Mouse (Mus musculus): ENCODE results near the gene Cdk14. TPM values are rescaled to one million over a fixed set of nuclear protein-coding genes. Genes with fewer than 3 reads are reported as not detected.
A peak's percentile ranks its signal among the peaks of the same experiment; 100 is the strongest.
"Not testable (repeated sequence)": the region's sequence is repeated elsewhere in the genome, so short reads cannot be mapped to it uniquely, and the experiment has no call there.

Gene Cdk14
- polyA plus RNA-seq, 1 experiment: 8.9 TPM

DNA sequence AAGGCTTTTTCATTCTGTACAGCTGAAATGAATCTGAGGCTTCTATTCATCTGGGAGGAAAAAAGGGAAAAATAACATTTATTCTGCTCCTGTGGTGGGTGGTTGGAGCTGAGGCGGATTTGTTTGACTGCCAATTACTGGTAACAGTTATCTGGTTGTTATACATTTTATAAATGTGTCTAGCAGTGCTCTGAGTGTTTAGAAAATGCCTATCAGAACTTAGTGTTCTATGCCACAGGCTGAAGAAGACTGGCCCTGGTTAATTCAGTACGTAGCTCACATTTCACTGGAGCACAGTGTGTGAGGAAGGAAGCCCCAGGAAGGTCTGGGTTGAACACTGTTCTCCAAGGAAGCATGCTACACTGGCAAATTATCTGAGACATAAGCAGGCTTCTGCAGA lies 429.1 kb downstream of the Cdk14 start:
- DNase-seq (ENCODE audit: low read depth): no peak

DNA sequence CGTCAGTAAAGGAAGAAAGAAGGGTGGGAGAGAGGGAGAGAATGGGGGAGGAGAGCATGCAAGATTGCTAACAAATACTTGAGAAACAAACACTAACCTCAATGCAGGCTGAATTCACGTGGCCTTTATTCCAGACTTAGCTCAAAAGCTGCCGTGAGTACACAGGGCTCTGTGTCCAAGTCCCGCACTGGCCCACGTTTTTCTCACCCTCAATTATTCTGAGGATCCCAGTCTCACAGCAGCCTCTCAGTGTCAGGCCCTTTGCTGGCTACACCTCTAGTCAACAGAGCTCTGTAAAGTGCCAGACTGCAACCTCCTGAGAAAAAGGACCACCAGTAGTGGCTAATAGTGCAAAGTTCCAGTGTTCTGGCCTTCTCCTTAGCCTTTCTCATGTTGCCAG lies 429.9 kb downstream of the Cdk14 start:
- no peak for DNase-seq (ENCODE audit: low read depth)

DNA sequence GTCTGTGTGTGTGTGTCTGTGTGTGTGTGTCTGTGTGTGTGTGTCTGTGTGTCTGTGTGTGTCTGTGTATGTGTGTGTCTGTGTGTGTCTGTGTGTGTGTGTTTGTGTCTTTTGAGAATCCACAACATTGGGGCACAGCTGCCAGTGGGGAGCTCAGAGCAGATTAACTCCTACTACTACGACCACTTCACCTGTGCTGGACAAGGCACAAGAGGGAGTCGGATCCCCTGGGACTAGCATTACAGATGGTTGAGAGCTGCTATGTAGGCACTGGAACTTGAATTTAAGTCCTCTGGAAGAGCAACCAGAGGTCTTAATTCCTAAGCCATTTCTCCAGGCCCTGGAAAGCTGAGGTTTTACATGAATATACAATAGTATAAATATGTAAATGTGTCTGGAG lies 433.9 kb downstream of the Cdk14 start:
- DNase-seq (ENCODE audit: low read depth): no peak

DNA sequence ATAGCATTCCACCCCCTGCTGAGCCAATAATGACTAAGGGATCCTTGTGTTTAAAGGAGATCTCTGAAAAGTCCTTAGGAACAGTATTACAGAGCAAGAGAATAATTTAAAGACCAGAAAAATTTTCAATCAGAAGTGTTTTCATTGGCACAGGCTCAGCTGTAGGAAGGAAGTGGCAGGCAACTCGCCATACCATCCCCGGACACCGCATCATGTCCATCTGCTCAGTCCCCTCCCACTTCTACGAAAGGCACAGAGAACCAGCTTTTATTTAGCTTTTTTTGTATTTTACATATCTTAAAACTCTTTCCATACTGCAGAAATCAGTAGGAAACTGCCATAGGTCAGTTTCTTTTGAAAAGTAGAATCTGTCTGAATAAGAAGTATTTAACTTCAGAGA lies 440.6 kb downstream of the Cdk14 start:
- no peak for DNase-seq (ENCODE audit: low read depth)

DNA sequence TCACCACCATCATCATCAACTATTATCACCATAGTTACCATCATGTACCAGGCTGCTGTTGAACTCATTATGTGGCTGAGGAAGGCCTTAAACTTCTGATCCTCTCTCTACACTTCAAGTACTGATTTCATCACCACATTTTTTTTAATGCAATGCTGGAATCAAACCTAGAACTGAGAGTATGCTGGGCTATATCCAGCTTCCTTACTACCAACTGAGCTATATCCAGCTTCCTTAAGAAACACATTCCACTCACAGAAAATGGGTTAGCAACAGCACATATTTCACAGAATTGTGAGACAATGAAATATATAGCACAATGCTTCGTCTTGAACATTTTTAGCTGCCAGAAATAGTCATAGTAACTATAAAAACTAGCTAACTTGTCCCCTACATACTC lies 446.7 kb downstream of the Cdk14 start:
- DNase-seq (ENCODE audit: low read depth): no peak

DNA sequence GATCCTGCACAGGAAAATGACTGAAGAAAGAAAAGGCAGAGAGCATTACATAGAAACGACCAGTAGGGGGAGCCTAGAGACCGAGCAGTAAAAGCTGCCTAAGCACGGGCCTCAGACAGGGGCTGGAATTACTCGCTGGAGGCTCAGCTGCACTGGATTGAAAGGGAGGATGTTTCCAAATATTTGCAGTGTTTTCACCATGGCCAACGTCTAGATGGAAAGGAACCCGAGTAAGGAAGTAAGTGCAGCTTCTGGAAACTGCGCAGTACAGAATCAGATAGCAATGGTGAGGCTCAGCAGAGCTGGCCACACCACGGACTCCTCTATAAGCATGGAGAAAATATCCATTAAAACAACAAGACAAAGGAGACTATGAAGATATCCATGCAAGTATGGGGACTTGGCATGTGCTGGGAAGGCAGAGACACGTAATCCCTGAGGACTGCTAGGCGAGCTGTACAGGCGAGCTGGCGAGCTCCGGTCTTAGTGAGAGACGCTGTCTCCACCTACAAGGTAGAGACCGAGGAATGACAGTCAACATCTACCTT lies 458.0 kb downstream of the Cdk14 start:
- DNase-seq (ENCODE audit: low read depth): no peak

DNA sequence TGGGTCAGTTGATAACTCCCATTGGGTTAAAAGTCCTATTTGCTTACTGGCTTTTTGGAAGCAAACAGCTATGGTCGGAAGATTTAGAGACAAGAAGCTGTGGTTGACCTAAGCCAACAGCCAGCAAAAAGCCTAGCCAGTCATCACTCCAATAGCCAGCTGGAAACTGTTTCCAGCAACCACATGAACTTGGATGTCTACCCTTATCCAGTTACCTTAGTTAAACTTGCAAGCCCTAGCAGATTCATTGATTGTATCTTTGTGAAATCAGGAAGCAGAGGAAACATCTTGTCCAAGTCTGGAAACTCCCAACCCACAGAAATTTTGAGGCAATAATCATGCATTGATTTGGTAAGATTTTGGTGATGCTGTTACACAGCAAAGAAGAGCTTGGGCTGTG lies 458.5 kb downstream of the Cdk14 start:
- no peak for DNase-seq (ENCODE audit: low read depth)

DNA sequence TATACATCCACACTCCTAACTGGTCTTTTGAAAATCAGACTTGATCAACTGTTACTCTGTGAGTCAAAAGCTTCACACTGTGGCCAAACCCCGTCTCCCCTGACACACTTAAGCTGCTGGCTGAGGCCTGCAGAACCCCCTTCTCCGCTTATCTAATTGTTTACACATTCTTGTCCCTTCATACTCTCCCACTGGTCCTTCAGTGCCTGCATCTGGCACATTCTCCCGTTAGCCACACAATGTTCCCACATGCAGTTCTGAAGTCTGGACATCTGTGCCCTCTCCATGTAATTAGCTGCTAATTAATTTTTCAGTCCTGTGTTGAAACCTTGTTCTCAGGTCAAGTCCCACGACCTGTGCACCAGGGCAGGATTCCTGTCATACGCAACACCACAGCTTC lies 460.7 kb downstream of the Cdk14 start:
- no peak for DNase-seq (ENCODE audit: low read depth)

DNA sequence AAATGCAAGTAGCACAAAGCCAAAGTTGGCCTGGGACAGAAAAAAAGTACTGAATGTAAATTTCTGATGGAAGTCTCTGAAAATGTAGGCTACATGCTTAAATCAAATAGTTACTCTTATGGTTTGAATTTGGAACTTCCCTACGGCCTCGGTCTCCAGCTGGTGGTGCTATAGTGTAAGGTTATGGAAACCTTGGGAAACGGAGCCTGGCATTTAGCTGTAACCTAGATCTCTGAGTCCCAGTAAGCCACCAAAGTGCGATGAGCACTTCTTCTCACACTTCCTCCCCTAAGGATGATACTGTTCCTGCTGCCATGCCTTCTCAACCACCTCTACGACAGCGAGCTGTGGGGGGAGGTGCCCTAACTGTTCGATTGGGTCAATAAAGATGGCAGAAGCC lies 464.1 kb downstream of the Cdk14 start:
- no peak for DNase-seq (ENCODE audit: low read depth)

DNA sequence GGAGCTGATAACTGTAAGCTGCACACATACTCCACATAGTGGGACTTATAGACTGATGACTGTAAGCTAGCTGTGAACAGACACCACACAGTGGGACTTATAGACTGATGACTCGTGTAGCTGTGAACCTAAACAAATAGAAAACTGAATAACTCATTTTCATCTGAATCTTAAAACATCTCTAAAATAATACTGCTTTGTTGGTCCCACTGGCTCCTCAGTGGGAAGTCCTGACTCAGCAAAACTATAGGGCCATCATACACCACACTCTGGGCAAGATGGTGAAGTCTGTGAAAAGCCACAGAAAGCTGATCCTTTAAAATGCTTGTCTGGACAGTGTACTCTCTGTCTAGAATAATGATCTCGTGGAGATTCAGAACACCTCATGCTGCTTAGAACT lies 464.7 kb downstream of the Cdk14 start:
- DNase-seq (ENCODE audit: low read depth): no peak

DNA sequence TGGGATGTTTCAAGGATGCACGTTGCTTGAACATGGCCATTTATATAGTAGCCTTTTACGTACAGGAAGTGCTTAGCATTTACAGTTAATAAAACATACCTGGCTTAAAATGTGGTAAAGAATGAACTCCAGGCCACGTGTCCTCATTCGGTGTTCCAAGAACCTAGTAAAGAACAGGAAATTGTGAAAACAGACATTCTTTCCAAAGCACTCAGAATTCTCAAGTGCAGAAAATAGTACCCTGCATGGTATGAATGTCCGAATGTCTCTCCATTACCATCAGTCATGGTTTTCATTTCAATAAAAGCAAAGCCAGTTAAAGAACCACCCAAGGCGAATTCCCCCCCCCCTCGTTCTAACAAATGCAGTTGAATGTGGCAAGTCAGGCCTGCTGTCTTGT lies 470.7 kb downstream of the Cdk14 start:
- no peak for DNase-seq (ENCODE audit: low read depth)

DNA sequence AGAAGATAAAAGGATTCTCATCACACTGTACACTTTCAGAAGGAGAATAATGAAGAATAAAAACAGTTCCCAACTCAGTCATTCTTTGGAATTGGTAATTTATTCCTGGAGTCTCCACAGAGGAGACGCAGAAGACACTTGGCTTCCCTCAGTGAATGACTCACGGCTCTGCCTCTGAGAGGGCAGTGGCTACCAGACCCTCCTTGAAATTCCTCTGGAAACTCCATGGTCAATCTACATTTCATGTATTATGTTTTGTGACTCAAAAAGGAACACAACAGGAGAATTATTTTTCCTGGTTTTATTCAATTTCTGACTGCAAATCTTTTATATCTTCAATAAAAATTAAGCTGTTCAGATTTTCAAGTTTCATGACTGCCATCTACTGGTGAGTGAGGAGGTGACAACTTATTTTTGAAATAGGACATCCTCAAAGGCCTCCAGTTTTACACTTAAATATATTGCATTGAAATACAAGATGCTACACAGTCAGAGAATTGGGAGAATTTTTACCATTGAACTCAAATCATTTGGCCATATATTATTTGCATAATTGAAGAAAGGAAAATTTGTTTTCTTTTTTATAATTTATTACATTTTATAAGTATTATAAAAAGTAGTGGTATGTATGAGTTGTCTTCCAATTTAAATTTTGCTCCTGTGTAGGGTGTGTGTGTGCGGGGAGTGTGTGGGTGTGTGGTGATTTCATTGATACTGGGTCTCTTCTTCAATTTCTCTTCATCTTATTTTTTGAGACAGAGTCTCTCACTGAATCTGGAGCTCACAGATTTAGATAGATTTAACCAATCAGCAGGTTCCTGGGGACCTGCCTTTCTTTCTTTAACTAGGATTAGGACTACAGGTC lies 471.8 kb downstream of the Cdk14 start:
- no peak for DNase-seq (ENCODE audit: low read depth)

DNA sequence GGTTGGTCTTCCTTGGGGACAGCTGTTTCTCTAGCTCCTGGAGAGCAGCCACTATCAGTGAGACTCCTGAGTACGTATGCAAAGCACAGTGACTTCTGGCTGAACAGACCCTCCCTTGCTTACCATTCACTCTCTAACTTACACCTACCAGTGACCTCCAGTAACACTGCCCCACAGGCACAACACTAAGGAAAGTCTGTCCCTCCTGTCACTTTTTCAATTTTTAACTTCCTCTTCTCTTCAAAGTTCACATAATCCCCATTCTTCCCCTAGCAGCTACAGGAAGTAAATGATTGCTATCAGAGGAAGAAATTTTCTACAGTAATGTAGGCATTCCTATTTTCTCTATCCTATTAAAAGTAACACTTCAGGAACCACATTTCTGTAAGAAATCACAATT lies 485.0 kb downstream of the Cdk14 start:
- no peak for DNase-seq (ENCODE audit: low read depth)

DNA sequence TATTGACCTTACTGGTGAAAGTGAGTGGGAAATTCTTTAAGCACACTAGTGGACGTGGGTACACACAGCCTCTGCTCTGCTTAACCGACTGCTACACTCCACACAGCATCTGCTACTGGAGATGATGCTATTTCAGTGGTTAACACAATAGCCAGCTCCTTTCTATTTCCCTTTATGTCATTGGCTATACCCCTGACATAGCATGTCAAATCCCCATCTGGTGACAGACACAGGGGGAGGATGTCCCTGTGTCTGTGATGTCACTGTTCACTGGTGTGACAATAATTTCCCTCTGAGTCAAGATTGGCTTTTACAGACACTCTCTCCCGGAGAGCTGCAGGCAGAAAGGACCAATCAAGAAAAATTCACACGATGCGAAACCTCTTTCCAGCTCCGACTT lies 485.6 kb downstream of the Cdk14 start:
- no peak for DNase-seq (ENCODE audit: low read depth)

DNA sequence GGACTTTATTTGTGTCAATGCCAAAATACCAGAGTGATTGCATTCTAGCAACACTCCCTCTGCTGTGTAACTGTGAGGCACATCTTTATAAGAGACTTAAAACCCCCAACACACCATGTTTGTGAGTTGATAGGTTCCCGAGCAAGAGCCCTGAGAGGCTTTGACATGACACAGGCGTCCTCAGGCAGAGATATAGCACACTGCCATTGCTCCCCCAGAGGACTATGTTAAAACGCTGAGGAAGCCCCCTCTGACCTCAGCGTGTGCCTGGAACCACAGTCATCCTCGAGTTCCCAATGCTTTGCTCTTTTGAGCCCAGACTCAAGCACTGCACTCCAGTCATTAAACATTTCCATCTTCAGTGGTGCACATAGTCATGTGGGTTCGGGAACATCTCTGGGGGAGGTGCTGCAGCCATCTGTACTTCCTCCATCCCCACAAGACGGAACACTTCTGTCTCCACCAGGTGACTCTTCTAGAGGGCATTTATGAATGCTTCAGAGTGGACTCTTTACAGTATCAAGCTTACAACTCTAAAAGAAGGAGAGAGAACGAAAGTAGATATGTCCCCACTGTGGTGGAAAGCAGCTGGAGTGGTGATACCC lies 488.5 kb downstream of the Cdk14 start:
- no peak for DNase-seq (ENCODE audit: low read depth)

DNA sequence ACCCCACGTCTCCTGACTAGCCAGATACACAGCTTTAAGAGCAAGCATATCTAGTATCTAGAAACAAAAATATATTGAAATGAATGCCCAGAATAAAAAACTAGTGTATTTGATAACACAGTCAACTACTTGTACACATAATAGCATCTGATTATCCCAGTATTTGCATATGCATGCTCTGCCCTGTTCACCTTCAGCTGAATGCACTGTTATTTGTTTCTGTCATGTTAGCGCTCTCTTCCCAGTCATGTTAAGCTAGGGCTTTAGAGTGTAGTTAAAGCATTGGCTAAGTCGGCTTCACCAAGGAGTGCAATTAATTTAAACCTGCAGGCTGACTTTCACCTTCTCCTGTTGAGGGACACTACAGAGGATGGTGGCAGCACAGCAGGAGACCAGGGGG lies 490.5 kb downstream of the Cdk14 start:
- no peak for DNase-seq (ENCODE audit: low read depth)

DNA sequence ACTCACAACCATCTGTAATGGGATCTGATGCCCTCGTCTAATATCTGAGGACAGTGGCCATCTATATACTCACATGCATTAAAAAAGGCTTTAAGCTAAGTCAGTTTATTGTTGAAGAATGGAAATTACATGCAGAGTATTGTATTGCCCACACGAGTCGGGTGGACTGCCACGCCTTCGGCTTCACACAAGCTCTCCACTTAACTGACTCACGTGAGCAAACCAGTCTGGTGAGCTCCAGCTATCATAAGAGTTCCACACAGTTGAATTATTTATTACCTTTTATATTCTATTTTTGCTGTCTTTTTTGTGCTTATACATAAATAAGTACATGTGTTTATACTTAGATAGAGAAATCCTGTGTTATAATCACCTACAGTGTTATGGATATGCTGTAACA lies 495.2 kb downstream of the Cdk14 start:
- DNase-seq (ENCODE audit: low read depth): no peak

DNA sequence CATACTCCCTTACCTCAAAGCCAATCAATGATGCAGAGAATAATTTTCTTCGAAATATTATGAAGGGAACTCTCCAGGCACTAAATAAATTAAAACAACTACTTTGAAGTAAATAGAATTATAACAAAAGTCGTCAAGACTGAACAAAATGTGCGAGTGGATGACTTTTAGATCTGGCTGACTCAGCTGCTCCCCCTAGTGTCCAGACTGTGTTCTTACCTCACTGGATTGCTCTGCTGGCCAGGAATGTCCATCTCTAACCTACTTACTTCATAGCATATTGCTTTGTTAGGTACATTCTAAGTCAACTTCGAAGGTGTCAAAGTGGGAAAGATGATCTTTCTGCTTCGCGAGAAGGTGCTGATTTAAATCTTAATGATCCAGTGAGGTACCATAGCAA lies 501.7 kb downstream of the Cdk14 start:
- DNase-seq (ENCODE audit: low read depth): no peak

DNA sequence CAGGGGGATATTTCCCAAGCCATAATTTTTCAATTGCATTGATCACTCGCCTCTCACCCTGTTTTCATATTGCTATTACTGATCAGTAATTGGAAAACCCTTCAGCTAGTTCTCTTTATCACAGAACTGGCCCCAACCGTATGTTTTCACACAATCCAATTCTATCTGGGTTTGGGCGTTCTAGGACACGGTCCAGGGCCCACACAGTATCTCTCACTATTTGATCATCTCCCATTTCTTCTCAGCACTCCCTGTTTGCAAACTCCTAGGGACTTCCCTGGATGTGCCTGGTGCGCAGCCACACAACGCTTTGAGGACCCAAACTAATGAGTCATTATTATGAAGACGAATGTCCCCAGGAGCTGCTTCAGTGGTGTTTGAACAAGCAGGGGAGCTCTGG lies 502.4 kb downstream of the Cdk14 start:
- no peak for DNase-seq (ENCODE audit: low read depth)

DNA sequence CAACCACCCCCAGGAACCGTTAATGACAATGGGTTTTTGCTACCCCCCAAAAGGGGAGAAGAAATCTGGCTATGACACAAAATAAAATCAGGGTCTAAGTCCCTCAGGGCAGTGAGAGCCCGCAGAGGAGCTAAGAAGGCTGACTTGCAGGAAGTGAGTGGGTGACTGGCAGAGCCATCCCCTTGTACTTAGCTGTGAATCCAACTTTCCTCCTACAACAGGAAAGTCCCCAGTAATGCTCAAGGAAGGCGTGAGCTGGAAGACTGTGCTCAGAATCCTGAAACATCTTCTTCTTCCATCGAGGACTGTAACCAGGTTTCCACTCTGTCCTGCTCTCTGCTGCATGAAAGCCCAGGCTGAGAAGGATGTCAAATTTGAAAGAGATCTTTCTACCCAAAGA lies 502.8 kb downstream of the Cdk14 start:
- no peak for DNase-seq (ENCODE audit: low read depth)

DNA sequence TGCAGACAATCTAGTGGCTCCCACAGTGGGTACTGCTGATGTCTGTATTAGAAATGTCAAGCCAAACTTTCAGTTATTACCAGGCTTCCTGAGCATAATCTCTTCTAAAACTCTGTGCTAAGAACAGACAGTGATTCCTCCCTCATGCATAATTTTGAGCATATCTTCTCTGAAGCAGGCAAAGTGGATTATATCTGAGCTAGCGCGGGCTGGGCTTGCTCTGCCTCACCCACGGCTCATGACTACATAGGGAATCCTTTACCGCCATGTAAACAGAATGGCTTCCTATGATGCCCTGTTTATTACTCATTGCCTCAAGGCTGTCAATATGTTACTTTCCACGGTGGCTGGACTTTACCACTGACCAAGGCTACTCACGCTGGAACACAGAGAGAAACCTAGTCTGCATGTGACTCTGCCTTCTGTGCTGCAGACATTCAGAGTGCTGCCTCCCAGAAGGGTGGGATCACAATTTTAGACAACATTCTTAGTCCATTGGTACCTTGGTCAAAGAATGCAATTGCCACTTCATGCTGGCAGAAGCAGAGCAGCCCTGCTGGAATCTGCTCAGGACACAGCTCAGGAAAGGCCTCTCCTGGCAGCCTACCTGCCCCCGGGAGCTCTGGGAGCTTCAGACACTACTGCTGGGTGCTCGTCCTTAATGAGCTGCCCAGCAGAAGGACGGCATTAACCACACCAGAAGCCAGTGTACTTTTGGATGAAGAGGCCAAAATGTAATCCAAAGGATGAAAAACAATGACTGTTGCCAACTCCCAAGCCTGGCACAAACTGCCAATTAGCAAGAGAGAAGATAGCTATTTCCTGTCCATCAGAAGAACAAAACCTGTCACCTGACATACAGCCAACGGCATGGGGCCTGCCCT lies 503.5 kb downstream of the Cdk14 start:
- DNase-seq (ENCODE audit: low read depth): peak; percentile 60

DNA sequence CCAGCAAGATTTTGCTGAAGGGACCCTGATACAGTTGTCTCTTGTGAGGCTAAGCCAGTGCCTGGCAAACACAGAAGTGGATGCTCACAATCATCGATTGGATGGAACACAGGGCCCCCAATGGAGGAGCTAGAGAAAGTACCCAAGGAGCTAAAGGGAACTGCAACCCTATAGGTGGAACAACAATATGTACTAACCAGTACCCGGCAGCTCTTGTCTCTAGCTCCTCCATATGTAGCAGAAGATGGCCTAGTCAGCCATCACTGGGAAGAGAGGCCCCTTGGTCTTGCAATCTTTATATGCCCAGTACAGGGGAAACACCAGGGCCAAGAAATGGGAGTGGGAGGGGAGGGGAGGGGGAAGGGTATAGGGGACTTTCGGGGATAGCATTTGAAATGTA lies 515.2 kb downstream of the Cdk14 start:
- DNase-seq (ENCODE audit: low read depth): not testable (repeated sequence)

Measured in gonadal fat pad, adult 2 months (tissue).